ENCODE assay signal across 19 mouse cellular contexts in genomic region chr15:80101503-80101902, GRCm38 (mm10). TPM values are rescaled to one million over a fixed set of nuclear protein-coding genes. Genes with fewer than 3 reads are reported as not detected.
DNase-seq lines count a peak whose midpoint lies in the region; ATAC-seq lines count a peak whose summit lies in the region.
"Had no signal": no experiment of that assay in that cellular context is flagged by ENCODE, and none has a peak within 500 bp of the region (broad histone marks: within the 10 kb centered on the region; RNA-seq: fewer than 3 reads in every experiment).

No protein-coding gene starts in this region.

- peaks cover 31% of the 10 kb centered on the region for H3K4me1 ChIP-seq in forebrain, embryonic 15.5 days
- peaks cover 20% of the 10 kb centered on the region for H3K4me1 ChIP-seq in forebrain, embryonic 12.5 days
- H3K4me1 ChIP-seq in intestine, embryonic 16.5 days (ENCODE audit: control insufficient read depth, insufficient read depth, low read length): peaks cover 31% of the 10 kb centered on the region; the same call in 1 of the 2 replicates

- no peak overlapping the region for H3K4me2 ChIP-seq in forebrain, embryonic 15.5 days (replicated peaks)
- H3K4me2 ChIP-seq in forebrain, embryonic 12.5 days: no peak overlapping the region
- no peak overlapping the region for H3K4me2 ChIP-seq in intestine, embryonic 16.5 days (ENCODE audit: low read depth, low read length)
- H3K4me2 ChIP-seq: kidney, embryonic 15.5 days; limb, embryonic 13.5 days; liver, embryonic 15.5 days; midbrain, embryonic 15.5 days; neural tube, embryonic 15.5 days had no signal

- DNase-seq in testis, postnatal 10 days (ENCODE audit: low spot score): peak; percentile 35
- no peak for DNase-seq in testis, postnatal 14 days (ENCODE audit: low spot score)
- peak; percentile 60 to 72 for DNase-seq in cerebellum, postnatal 10 days
- DNase-seq in frontal cortex, postnatal 36 days (ENCODE audit: low spot score in 2 of 2): no peak
- DNase-seq: adrenal gland, adult 8-10 months; gastrocnemius, postnatal 36 days; kidney, postnatal 4 days; spleen, adult 18-20 months; thymus, adult 18-20 months; thymus, postnatal 4 days had no signal

- ATAC-seq in forebrain, embryonic 15.5 days (replicated peaks): no peak
- no peak for ATAC-seq in forebrain, embryonic 12.5 days (ENCODE audit: low FRiP score)
- ATAC-seq in intestine, embryonic 16.5 days: no peak
- ATAC-seq: midbrain, embryonic 15.5 days had no signal

- peak overlapping the region; percentile 77 for H3K27ac ChIP-seq in forebrain, embryonic 15.5 days (replicated peaks)
- H3K27ac ChIP-seq in forebrain, embryonic 12.5 days: no peak overlapping the region
- H3K27ac ChIP-seq in intestine, embryonic 16.5 days (ENCODE audit: low read length): no peak overlapping the region
- H3K27ac ChIP-seq: kidney, embryonic 15.5 days; limb, embryonic 13.5 days; liver, embryonic 15.5 days; midbrain, embryonic 15.5 days; neural tube, embryonic 15.5 days had no signal

- no peak overlapping the region for H3K9ac ChIP-seq in forebrain, embryonic 15.5 days (replicated peaks)
- no peak overlapping the region for H3K9ac ChIP-seq in forebrain, embryonic 12.5 days
- H3K9ac ChIP-seq in intestine, embryonic 16.5 days (ENCODE audit: low read depth, low read length): no peak overlapping the region
- H3K9ac ChIP-seq: kidney, embryonic 15.5 days; limb, embryonic 13.5 days; liver, embryonic 15.5 days; midbrain, embryonic 15.5 days; neural tube, embryonic 15.5 days had no signal

- no peak overlapping the region for H3K4me3 ChIP-seq in forebrain, embryonic 15.5 days
- no peak overlapping the region for H3K4me3 ChIP-seq in forebrain, embryonic 12.5 days (replicated peaks)
- no peak overlapping the region for H3K4me3 ChIP-seq in intestine, embryonic 16.5 days (ENCODE audit: low read length)
- H3K4me3 ChIP-seq: erythroblast, embryonic 14.5 days; kidney, embryonic 15.5 days; limb, embryonic 13.5 days; liver, embryonic 15.5 days; midbrain, embryonic 15.5 days; neural tube, embryonic 15.5 days had no signal

- no peaks in the 10 kb centered on the region for H3K9me3 ChIP-seq in forebrain, embryonic 15.5 days
- H3K9me3 ChIP-seq in forebrain, embryonic 12.5 days: no peaks in the 10 kb centered on the region
- no peaks in the 10 kb centered on the region for H3K9me3 ChIP-seq in intestine, embryonic 16.5 days (ENCODE audit: control insufficient read depth, low read length)
- H3K9me3 ChIP-seq: kidney, embryonic 15.5 days; limb, embryonic 13.5 days; liver, embryonic 15.5 days; midbrain, embryonic 15.5 days; neural tube, embryonic 15.5 days had no signal

- H3K27me3 ChIP-seq in forebrain, embryonic 15.5 days: no peaks in the 10 kb centered on the region
- H3K27me3 ChIP-seq in forebrain, embryonic 12.5 days: no peaks in the 10 kb centered on the region
- H3K27me3 ChIP-seq in intestine, embryonic 16.5 days (replicated peaks; ENCODE audit: control insufficient read depth, insufficient read depth, low read length): no peaks in the 10 kb centered on the region
- H3K27me3 ChIP-seq: midbrain, embryonic 15.5 days; neural tube, embryonic 15.5 days had no signal

- 79% methylated on average over 6 of the region's 6 CpGs for WGBS in forebrain, embryonic 15.5 days
- 78% methylated on average over 6 of the region's 6 CpGs for WGBS in forebrain, embryonic 12.5 days
- WGBS in intestine, embryonic 16.5 days: 77% methylated on average over 6 of the region's 6 CpGs

- H3K36me3 ChIP-seq in forebrain, embryonic 15.5 days: no peaks in the 10 kb centered on the region
- H3K36me3 ChIP-seq in forebrain, embryonic 12.5 days (replicated peaks): no peaks in the 10 kb centered on the region
- no peaks in the 10 kb centered on the region for H3K36me3 ChIP-seq in intestine, embryonic 16.5 days (ENCODE audit: control insufficient read depth, insufficient read depth, low read length)
- H3K36me3 ChIP-seq: kidney, embryonic 15.5 days; limb, embryonic 13.5 days; liver, embryonic 15.5 days; midbrain, embryonic 15.5 days; neural tube, embryonic 15.5 days had no signal

RNA-seq across cellular contexts. Expression of gene Rpl3, which starts 9.8 kb away (rescaled TPM):
- 641 and 670 TPM in 2 replicates for polyA plus RNA-seq in forebrain, embryonic 15.5 days (2015; fragmentation: Nextera tagmentation; extraction: Ambion mirVana)
- polyA plus RNA-seq in forebrain, embryonic 12.5 days (2016; fragmentation: Nextera tagmentation; extraction: Ambion mirVana): 659 and 694 TPM in 2 replicates
- 1,018 and 1,133 TPM in 2 replicates for polyA plus RNA-seq in intestine, embryonic 16.5 days (2015; fragmentation: Nextera tagmentation; extraction: Ambion mirVana)

RNA-seq across cellular contexts. Expression of gene Syngr1, which starts 10.4 kb away (rescaled TPM):
- 40.1 and 44.5 TPM in 2 replicates for polyA plus RNA-seq in forebrain, embryonic 15.5 days (2015; fragmentation: Nextera tagmentation; extraction: Ambion mirVana)
- 12.1 and 13.9 TPM in 2 replicates for polyA plus RNA-seq in forebrain, embryonic 12.5 days (2016; fragmentation: Nextera tagmentation; extraction: Ambion mirVana)
- 15.2 and 16.0 TPM in 2 replicates for polyA plus RNA-seq in intestine, embryonic 16.5 days (2015; fragmentation: Nextera tagmentation; extraction: Ambion mirVana)

RNA-seq across cellular contexts. Expression of gene Tab1, which starts 31.4 kb away (rescaled TPM):
- polyA plus RNA-seq in forebrain, embryonic 15.5 days (2015; fragmentation: Nextera tagmentation; extraction: Ambion mirVana): 41.1 and 45.0 TPM in 2 replicates
- polyA plus RNA-seq in forebrain, embryonic 12.5 days (2016; fragmentation: Nextera tagmentation; extraction: Ambion mirVana): 40.5 and 44.0 TPM in 2 replicates
- polyA plus RNA-seq in intestine, embryonic 16.5 days (2015; fragmentation: Nextera tagmentation; extraction: Ambion mirVana): 28.2 and 29.6 TPM in 2 replicates

Comparison
In these comparisons a context has a peak if more than half of its experiments do, and no peak if none do; other contexts are left out.
1. DNase-seq: peak in testis, postnatal 10 days (single experiment) and cerebellum, postnatal 10 days (2 of 2); none in testis, postnatal 14 days (single experiment) and frontal cortex, postnatal 36 days (0 of 2).